Mouse (Mus musculus) gastrocnemius, postnatal 25 days (tissue): ENCODE data around the gene Gabpb2. TPM values are rescaled to one million over a fixed set of nuclear protein-coding genes. Genes with fewer than 3 reads are reported as not detected.
"Not testable (repeated sequence)": the region's sequence is repeated elsewhere in the genome, so short reads cannot be mapped to it uniquely, and the experiment has no call there.

ENCODE experiments used
- DNase-seq: peaks from one replicate; pipeline ENCODE4 v3.0.0; 2022
- total RNA-seq, 2 experiments: library from RNA; stranded (reverse); gene quantifications; 1 replicate in 1 of 2; 2 replicates in 1 of 2; pipeline ENCODE4 v1.2.3; 2021

The Gabpb2 gene
- total RNA-seq, 2 experiments from 2014 or later: 8.2 to 8.3 TPM

DNA sequence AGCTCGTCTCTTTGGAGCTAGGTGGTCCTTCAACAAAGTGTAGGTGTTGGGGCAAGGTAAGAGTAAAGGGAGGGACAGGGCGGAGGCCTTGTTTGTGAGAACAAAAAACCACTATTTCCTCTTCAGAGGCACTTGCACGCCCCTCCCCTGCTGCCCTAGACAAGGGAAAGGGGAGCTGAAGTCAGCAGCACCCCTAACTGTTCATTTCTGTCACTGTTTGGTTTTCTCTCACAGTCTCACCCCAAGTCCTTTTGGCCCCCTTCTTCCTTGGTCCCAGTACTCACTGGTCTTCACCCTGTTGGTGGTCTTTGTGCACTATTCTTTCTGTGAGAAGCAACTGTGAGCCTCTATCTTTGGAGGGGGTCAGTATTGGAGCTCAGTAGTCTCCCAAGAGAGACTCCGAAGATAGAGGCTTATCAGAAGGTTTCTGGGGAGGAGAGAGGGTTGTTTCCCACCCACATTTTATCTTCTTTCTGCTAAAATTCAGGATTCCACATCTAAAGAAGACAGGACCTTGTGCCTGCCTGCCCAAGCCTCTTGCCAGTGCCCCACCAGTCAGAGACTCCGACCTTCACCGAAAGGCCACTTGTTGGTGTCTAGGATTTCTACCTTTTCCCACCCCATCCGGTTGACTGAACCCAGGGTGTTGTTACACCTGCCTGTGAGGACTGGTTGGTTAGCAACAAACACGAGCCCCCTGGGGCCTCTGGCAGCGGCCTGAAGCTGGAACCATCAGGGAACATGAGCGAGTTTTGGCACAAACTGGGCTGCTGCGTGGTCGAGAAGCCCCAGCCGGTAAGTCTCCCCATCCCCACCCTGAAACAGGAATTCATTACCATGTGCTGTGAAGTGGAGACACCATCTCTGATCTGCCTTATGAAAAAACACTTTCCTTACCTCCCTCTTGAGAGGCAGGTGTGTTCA is 13.8 kb upstream of the Gabpb2 start, which contains the start of gene Mllt11:
Gene Mllt11 (minus strand): TSS at position 874 of the 924 bp plus-strand sequence.
- DNase-seq: no peak

- no peak for DNase-seq
Observed at GRCm38 (mm10) chr3:95230495-95231297, 13.0 kb upstream of the Gabpb2 start.

- peak; percentile 52 for DNase-seq
Observed at GRCm38 (mm10) chr3:95229781-95230494, 12.2 kb upstream of the Gabpb2 start.

DNA sequence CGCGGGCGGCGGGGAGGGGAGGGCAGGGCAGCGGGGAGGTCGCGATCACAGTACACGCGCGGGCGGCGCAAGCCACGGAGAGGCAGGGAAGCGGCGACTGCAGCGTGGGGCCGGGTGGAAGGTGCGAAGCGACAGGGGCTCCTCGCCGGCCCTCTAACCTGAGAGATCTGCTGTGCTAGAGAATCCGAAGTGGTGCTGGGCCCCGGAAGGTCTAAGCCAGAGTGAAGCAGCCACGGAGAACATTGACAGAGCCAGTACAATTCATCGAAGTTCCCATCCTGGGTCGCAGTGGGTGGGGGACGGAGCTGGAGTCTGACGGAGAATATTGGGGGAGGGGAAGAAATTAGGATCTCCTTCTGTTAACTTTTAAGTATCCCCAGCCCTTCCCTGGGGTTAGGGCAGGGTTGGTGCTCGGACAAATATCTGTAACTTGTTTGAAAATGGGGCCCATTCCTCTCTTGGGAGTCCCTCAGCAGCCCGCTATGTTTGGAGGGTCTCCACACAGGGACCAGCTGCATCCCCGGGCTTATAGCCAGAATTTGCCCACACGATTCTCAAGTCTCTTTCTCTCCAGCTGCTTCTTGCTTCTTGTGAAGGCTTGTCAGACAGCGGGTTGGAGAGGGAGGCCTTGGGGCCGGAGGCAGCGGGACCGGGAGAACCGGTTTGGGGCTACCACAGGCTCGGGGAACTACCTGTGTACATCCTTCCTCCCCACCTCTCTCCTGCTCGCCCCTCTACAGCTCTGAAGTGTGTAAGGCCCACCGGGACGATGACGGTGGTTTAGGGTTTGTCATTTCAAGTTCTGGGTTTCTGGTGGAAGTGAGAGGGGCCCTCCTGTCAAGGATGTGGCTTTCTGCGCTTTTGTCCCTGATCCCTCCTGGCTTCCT is 11.4 kb upstream of the Gabpb2 start:
- DNase-seq: peak; percentile 29

DNA sequence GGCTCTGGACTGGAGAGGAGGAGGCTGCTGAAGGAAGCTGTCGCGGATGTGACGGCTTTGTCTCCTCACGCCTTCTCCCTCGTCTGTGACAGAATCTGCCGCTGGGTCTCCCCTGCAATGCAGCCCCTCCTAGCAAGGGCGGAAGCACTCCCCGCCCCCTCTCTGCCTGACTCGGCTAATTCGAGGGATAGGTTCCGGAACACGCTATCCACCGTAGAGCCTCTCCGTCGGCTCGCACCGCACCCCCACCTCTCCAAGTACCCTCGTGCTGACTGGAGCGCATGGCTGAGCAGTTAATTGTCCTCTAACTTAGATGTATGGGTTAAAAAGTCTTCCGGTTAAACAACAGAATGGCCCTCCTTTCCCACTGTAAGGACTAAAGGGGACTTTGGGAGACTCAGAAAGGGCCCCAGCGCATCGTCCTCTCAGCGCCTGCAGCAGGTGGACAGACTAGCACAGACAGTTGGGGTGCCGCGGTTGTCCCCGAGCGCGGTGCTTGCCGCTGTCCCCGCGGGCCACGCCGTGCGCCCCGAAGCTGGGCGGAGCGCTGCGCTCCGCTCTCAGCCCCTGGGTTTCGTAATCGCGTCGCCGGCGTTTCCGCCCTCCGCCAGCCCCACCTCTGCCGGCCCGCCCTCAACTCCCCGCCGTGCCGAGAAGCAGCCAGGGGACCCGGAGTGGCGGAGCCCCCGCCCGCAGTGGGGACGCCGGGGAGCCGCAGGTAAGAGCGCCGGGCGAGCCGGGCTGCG is 10.6 kb upstream of the Gabpb2 start, which contains the start of gene Cdc42se1:
Gene Cdc42se1 (plus strand): TSS at position 585 of the 746 bp plus-strand sequence.
- DNase-seq: peak; percentile 89

- no peak for DNase-seq
Observed at GRCm38 (mm10) chr3:95227214-95227613, 9.5 kb upstream of the Gabpb2 start.

DNA sequence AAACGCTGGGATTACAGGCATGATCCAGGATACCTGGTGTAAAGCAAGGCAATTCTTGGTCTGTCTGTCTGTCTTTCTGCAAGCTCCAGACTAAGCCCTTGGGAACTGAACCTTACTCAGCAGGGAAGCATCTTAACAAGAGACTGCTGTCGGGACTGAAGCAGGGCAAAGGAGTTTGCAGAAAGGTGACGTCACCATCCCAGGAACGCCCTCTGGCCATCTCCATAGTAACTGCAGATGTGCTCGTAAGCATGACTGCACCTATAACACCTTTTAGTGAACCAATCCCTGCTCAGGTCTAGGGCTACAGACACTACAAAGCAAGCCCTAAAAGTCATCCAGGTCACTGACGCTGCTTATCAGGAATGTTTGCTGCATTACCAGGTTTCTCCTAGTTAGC is 6.6 kb upstream of the Gabpb2 start:
- no peak for DNase-seq

- DNase-seq: no peak
Observed at GRCm38 (mm10) chr3:95223041-95223440, 5.3 kb upstream of the Gabpb2 start.

- DNase-seq: no peak
Observed at GRCm38 (mm10) chr3:95218466-95219137, 886 bp upstream of the Gabpb2 start.

GRCm38 (mm10) chr3:95216655-95217254 is 961 bp downstream of the Gabpb2 start:
- no peak for DNase-seq

- no peak for DNase-seq
Observed at GRCm38 (mm10) chr3:95213609-95213975, 4.1 kb downstream of the Gabpb2 start.

DNA sequence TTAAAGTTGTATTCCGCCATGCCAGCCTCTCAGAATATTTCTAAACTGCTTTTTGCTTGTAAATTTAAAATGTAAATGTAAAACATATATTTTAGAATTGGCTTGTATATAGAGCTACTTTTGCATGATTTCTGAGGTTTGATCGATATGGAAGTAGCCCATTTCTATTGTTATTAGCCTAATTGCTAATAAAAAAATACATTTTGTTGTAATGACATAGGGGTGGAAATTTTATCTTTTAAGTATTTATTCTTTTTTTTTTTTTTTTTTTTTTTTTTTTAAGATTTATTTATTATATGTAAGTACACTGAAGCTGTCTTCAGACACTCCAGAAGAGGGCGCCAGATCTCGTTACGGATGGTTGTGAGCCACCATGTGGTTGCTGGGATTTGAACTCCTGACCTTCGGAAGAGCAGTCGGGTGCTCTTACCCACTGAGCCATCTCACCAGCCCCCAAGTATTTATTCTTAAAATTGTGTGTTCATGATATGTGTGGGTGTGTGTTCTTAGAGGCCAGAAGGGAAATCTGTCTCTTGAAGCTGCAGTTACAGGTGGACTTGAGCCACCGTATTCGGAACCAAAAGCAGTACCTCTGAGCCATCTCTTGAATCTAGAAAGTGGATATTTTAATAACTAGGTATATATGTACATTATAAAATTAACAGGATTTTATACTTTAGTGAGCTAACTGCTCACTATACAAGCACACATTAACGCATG is 4.7 kb downstream of the Gabpb2 start:
- DNase-seq: not testable (repeated sequence)

DNA sequence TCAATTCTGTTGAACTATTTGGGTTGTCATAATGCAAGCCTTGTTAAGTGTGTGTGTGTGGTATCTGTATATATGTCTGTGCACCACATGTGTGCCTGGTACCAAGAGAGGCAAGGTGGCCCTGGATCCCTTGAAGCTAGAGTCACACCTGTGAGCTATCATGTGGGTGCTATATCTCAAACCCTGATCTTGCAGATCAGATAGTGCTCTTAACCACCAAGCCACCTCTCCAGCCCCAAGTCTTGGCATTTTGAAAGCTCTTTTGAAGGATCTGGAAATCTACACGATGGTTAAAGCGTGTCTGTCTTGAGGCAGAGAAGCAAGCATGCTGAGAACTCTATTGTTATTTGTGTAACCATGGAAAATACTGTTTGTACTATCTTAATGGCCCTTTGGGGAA is 7.1 kb downstream of the Gabpb2 start:
- DNase-seq: no peak

- no peak for DNase-seq
Observed at GRCm38 (mm10) chr3:95208286-95208685, 9.4 kb downstream of the Gabpb2 start.

DNA sequence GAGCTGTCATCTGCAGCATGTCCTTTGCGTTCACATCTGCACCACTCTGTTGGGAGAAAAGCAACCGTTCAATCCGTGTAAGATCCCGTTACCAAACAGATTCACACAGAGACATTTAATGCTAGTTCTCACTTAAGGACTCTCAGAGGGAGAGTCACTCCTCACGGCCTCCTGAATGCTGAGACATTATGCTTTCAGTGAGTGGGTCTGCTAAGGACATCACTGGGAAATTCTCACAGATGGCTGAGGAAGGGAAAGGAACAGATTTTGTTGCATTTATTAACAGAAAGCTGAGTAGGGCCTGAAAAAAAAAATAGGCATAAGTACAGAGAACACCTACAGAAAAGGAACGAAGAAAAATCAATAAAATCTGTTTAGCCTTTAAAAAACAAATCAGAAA is 13.8 kb downstream of the Gabpb2 start:
- DNase-seq: no peak

GRCm38 (mm10) chr3:95200562-95200961 is 17.2 kb downstream of the Gabpb2 start:
- DNase-seq: no peak

GRCm38 (mm10) chr3:95200132-95200531 is 17.6 kb downstream of the Gabpb2 start:
- DNase-seq: no peak

GRCm38 (mm10) chr3:95199101-95199500 is 18.6 kb downstream of the Gabpb2 start:
- DNase-seq: no peak

GRCm38 (mm10) chr3:95195772-95196171 is 21.9 kb downstream of the Gabpb2 start:
- DNase-seq: no peak
